Mouse (Mus musculus) erythroid progenitor cell, adult 5-6 weeks (primary cell): Measurements from ENCODE around the gene Spsb2. TPM values are rescaled to one million over a fixed set of nuclear protein-coding genes. Genes with fewer than 3 reads are reported as not detected.
"Not testable (repeated sequence)": the region's sequence is repeated elsewhere in the genome, so short reads cannot be mapped to it uniquely, and the experiment has no call there.

Source experiments
- ATAC-seq: replicated peaks from 2 replicates; pipeline ENCODE4 v1.8.0; 2016; ENCODE audit warnings: moderate number of reproducible peaks, mild to moderate bottlenecking, moderate TSS enrichment, inconsistent platforms; ENCODE audit not compliant: poor library complexity, low FRiP score, severe bottlenecking
- total RNA-seq, 2 experiments: library from RNA; stranded (forward) in 1 of 2; stranded (reverse) in 1 of 2; fragments of 150-400 nt in 1 of 2; fragments of 186-747, 209-891 nt in 1 of 2; gene quantifications; 2 replicates each; pipeline versions ENCODE4 v1.2.3 to v1.2.4; 2015 to 2017; ENCODE audit warnings: low replicate concordance in 2 of 2

Gene Spsb2
- total RNA-seq, 2 experiments from 2014 or later: 3.4 to 7.6 TPM

- no peak for ATAC-seq
Observed at GRCm38 (mm10) chr6:124795781-124796180, 12.7 kb upstream of the Spsb2 start.

- no peak for ATAC-seq
Observed at GRCm38 (mm10) chr6:124796200-124796599, 12.3 kb upstream of the Spsb2 start.

- ATAC-seq: not testable (repeated sequence)
Observed at GRCm38 (mm10) chr6:124802400-124802799, 6.1 kb upstream of the Spsb2 start.

- ATAC-seq: no peak
Observed at GRCm38 (mm10) chr6:124803061-124803460, 5.4 kb upstream of the Spsb2 start.

GRCm38 (mm10) chr6:124803691-124804090 is 4.8 kb upstream of the Spsb2 start:
- ATAC-seq: not testable (repeated sequence)

GRCm38 (mm10) chr6:124804341-124804740 is 4.1 kb upstream of the Spsb2 start:
- no peak for ATAC-seq

GRCm38 (mm10) chr6:124805341-124806321 is 2.8 kb upstream of the Spsb2 start:
- peak; percentile 73 for ATAC-seq

- no peak for ATAC-seq
Observed at GRCm38 (mm10) chr6:124806446-124807140, 1.9 kb upstream of the Spsb2 start.

GRCm38 (mm10) chr6:124807366-124807765 is 1.1 kb upstream of the Spsb2 start:
- no peak for ATAC-seq

- no peak for ATAC-seq
Observed at GRCm38 (mm10) chr6:124807986-124808357, 489 bp upstream of the Spsb2 start.

- peak; percentile 70 for ATAC-seq
Observed at GRCm38 (mm10) chr6:124809052-124809774, 752 bp downstream of the Spsb2 start.

GRCm38 (mm10) chr6:124809775-124810538 is 1.5 kb downstream of the Spsb2 start:
- ATAC-seq: no peak

GRCm38 (mm10) chr6:124810566-124811402 is 2.3 kb downstream of the Spsb2 start:
- ATAC-seq: not testable (repeated sequence)

- ATAC-seq: no peak
Observed at GRCm38 (mm10) chr6:124811403-124811665, 2.9 kb downstream of the Spsb2 start.

- ATAC-seq: no peak
Observed at GRCm38 (mm10) chr6:124811701-124812560, 3.5 kb downstream of the Spsb2 start.

GRCm38 (mm10) chr6:124812848-124813247 is 4.4 kb downstream of the Spsb2 start:
- ATAC-seq: no peak

GRCm38 (mm10) chr6:124813496-124813895 is 5.0 kb downstream of the Spsb2 start:
- ATAC-seq: peak; percentile 30

GRCm38 (mm10) chr6:124813933-124814332 is 5.5 kb downstream of the Spsb2 start, which contains the start of gene Tpi1:
Gene Tpi1 (minus strand): TSS chr6:124814296.
- ATAC-seq: peak; percentile 87
